Mouse (Mus musculus): ENCODE measurements around the gene Prdm11.

GRCm38 (mm10) chr2:93031021-93031420 is 14.9 kb downstream of the Prdm11 start:
- TF ChIP-seq CTCF (IDR thresholded peaks at IDR 0.05; ENCODE audit: borderline replicate concordance, extremely low read depth, insufficient read depth, insufficient read length), result no peak
- TF ChIP-seq POLR2A (IDR thresholded peaks at IDR 0.05; ENCODE audit: borderline replicate concordance, extremely low read depth, insufficient read depth, insufficient read length, poor library complexity, severe bottlenecking), result no peak

All from brain, embryonic 14.5 days (tissue).